Comparison of ENCODE assay signal across 13 mouse cellular contexts in genomic region chr14:54207924-54208323, GRCm38 (mm10).
"Had no signal": no experiment of that assay in that cellular context is flagged by ENCODE, and none has a peak within 500 bp of the region (broad histone marks: within the 10 kb centered on the region; RNA-seq: fewer than 3 reads in every experiment).

No protein-coding gene starts in this region.

- H3K4me2 ChIP-seq: intestine, embryonic 15.5 days; limb, embryonic 13.5 days; lung, embryonic 15.5 days; midbrain, embryonic 12.5 days had no signal

- H3K9me3 ChIP-seq: intestine, embryonic 15.5 days; limb, embryonic 13.5 days; lung, embryonic 15.5 days; midbrain, embryonic 12.5 days had no signal

- H3K27me3 ChIP-seq: intestine, embryonic 15.5 days; limb, embryonic 13.5 days; lung, embryonic 15.5 days; midbrain, embryonic 12.5 days had no signal

- H3K9ac ChIP-seq: intestine, embryonic 15.5 days; limb, embryonic 13.5 days; lung, embryonic 15.5 days; midbrain, embryonic 12.5 days had no signal

- DNase-seq: kidney, adult 9 months; kidney, postnatal 14 days; left cerebral cortex, postnatal 4 days; lung, postnatal 14 days; right cerebral cortex, adult 18-20 months; right cerebral cortex, postnatal 25 days; thymus, postnatal 36 days had no signal

- H3K4me1 ChIP-seq: midbrain, embryonic 12.5 days had no signal

- H3K36me3 ChIP-seq: intestine, embryonic 15.5 days; limb, embryonic 13.5 days; lung, embryonic 15.5 days; midbrain, embryonic 12.5 days had no signal

- H3K27ac ChIP-seq: limb, embryonic 13.5 days; lung, embryonic 15.5 days; macrophage; midbrain, embryonic 12.5 days had no signal

- ATAC-seq: midbrain, embryonic 16.5 days had no signal

- H3K4me3 ChIP-seq: intestine, embryonic 15.5 days; limb, embryonic 13.5 days; lung, embryonic 15.5 days; midbrain, embryonic 12.5 days had no signal
